Mouse (Mus musculus) spleen, adult 2 months (tissue): ENCODE results near the gene Pdzd7.

ENCODE experiments used
- CTCF ChIP-seq: fragments of 200-500 bp; IDR thresholded peaks from 2 replicates; pipeline ENCODE4 v1.5.1; 2011; ENCODE audit warnings: mild to moderate bottlenecking, inconsistent platforms; ENCODE audit not compliant: insufficient read depth, insufficient read length, insufficient replicate concordance; ENCODE audit errors: extremely low read depth
- POLR2A ChIP-seq: fragments of 200-500 bp; IDR thresholded peaks from 2 replicates; pipeline ENCODE4 v1.6.1; 2011; ENCODE audit warnings: low read depth, low read length, inconsistent platforms

DNA sequence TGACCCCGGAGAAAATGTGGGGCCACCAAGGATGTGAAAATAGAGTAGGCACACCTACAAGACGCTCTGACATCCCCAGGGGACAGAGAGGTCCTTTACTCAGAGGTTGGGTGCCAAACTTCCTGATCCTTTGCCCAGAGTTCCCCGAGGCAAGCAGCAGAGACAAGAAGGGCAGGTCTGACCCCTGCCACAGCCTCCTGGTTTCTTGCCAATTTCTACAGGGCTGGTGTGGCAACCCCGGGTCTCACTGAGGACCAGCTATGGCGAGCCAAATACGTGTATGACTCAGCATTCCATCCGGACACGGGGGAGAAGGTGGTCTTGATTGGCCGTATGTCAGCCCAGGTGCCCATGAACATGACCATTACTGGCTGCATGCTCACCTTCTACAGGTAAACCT, 4.0 kb upstream of the Pdzd7 start:
- no peak for TF ChIP-seq CTCF
- TF ChIP-seq POLR2A, result no peak
